Mouse (Mus musculus) c-Kit-negative CD71-positive TER-119-positive erythroid progenitor cells, embryonic 14.5 days (primary cell): ENCODE results near the gene Cideb.

Experiments used
- DNase-seq: peaks from one replicate; pipeline ENCODE4 v3.0.0-alpha.2; 2013; ENCODE audit warnings: low read depth, low spot score

The Cideb gene

DNA sequence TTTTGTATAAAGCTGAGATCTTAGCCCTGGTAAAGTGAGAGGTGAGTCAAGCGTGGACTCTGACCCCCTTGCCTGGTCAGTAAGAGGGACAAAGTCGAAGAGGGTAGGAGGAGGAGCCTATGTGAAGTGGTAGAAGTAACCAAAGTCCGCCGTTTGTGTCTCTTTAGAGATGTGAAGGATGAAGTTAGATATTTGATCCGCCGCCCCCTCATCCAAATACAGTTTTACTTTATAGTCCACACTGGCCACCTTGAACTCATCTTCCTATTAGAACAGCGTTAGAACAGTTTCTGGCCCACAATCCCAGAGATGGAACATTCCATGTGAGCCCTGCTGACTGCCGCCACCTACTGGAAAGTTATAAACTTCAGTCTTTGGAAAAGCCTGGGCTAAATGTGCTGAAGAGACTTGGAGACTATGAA lies at the start of gene Cideb:
Cideb (minus strand) TSS at position 96 of the 422 bp plus-strand sequence.
- DNase-seq: no peak

DNA sequence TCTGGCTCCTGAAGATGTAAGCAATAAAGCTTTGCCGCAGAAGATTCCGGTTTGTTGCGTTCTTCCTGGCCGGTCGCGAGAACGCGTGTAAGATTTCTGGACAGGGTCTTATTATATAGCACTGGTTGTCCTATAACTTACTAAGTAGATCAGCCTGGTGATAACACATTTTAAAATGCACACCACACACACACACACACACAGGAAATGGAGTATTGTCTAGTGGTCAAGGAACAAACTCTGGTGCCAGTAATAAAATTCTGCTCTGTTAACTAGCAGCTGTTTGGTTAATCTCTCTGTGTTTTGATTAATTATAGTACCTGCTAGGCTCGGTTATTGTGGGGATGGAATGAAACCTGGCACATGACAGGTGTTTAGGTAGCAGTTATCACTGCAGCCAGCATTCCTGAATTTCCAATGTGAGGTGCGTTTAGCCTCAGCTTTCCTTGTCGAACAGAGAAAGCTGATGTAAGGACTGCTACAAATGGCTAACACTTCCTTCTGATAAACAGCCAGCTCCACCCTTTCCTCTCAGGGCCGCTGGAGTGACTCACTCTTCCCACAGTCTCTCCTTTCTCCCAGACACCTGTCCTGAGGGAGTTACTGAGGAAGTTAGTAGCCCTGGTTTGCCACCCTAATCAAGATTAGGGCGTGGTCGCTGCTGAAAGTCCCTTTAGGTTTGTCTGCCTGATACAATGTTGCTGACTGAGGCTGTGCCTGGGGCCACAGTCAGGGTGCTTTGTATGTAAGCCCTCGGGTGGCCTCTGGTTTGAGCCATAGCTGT lies 37.3 kb upstream of the Cideb start:
- DNase-seq: no peak

DNA sequence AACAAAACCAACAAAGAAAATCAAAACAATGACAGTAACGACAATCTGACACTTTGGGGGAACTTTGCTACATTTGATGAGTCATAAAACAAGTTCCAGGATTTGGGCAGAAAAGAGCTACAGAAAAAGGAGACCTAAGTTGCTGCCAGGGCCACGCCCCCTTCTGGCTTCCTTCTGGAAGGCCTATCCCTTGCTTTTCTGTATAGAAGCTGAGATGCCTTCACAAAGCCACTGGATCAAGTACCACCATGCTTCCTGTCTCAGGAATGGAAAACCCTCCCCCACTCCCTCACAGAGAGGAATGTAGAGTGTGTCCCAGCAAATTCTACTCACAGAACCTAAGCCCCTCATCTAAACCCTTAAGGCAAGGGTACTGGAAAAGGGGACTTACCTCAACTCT lies 35.7 kb upstream of the Cideb start:
- DNase-seq: no peak

DNA sequence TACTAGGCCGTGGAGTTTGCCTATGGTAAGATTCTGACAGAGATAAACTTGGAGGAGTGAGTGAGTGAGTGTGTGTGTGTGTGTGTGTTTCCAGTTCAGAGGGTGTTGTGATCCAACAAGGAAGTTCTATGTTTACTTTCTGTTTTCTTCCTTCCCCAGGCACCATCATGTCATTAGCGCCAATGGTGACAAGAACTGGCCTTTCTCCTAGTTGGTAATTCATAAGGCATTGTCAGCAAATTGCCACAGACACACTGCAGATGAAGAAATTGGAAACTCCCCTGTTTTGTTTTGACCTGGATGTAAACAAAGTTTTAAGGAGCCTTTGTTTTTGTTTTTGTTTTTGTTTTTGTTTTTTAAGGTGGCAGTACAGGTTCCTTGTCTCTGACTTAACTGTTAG lies 35.2 kb upstream of the Cideb start:
- DNase-seq: no peak

- no peak for DNase-seq
These were observed 30.2 kb upstream of the Cideb start, which contains the start of gene Ripk3 for GRCm38 (mm10) chr14:55788256-55789050. Gene Ripk3, minus strand, starts transcription at chr14:55788865.

GRCm38 (mm10) chr14:55787731-55788130 lies 29.5 kb upstream of the Cideb start:
- DNase-seq: no peak

DNA sequence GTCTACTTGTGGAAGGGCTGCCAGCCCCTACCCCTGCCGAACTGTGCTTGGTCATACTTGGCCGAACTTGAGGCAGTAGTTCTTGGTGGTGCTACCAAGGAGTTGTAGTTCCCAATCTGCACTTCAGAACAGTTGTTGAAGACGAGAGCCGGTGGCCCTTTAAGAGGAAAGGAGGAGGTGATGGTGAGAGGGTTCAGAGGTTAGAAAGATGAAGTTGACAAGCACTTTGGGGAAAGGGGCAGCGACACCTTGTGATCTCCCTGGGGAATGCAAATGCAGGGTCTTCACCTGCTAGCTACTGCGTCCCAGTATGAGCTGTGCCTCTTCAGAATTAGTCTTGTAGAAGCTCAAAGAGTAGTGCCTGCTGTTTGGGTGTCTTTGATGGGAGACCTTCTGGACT lies 26.9 kb upstream of the Cideb start:
- DNase-seq: no peak

GRCm38 (mm10) chr14:55783958-55784235 lies 25.6 kb upstream of the Cideb start, which contains the start of gene Adcy4:
Gene Adcy4, minus strand, starts transcription at chr14:55784095.
- no peak for DNase-seq

- DNase-seq: no peak
These were observed 25.1 kb upstream of the Cideb start for GRCm38 (mm10) chr14:55783171-55783957.

DNA sequence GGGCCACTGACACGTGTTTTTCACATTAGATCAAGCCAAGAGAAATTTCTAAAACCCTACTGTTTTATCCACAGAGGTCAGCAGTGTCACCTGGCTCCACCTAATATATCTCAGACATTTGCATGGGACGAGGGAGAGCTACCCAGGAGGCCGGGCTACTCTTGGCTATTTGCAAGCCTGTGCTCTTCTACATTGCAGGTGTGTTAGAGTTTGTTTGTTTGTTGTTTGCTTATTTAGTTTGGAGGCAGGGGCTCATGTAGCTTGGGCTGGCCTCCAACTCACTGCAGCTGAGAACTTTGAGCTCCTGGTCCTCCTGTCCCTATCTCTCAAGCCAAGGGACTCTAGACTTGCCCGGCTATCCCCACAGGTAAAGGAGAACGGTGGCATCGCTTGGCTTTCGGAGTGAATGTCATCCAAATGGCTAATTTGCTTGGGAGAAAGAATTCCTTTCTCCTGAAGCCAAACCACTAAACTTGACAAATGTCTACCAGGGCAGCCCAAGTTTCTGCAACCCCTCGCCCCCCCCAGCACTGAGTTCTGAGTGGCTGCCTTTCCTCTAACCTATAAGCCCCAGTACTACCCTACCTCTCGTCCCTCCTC lies 24.2 kb upstream of the Cideb start:
- DNase-seq: no peak

GRCm38 (mm10) chr14:55781310-55781709 lies 23.1 kb upstream of the Cideb start:
- DNase-seq: no peak

GRCm38 (mm10) chr14:55780736-55781135 lies 22.5 kb upstream of the Cideb start:
- no peak for DNase-seq

GRCm38 (mm10) chr14:55779656-55780055 lies 21.4 kb upstream of the Cideb start:
- no peak for DNase-seq

DNA sequence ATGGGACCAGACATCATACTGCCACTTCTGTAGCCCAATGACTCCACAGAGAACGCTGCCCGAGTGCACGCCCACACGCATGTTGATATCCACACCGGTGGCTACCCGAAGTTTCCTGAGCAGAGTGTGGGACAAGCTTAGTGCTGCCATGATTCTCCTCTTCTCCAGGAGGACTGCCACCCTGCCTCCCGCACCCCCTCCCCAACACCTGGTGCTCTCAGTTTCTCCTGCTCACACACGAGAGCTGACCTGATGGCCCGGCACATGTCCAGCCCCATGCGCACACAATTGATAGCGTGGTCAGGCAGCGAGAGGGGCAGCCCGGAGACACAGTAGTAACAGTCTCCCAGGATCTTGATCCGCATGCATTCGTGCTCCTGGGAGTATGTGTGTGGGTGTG lies 20.4 kb upstream of the Cideb start:
- no peak for DNase-seq

- DNase-seq: no peak
These were observed 19.5 kb upstream of the Cideb start for GRCm38 (mm10) chr14:55777806-55778205.

GRCm38 (mm10) chr14:55777176-55777575 lies 18.9 kb upstream of the Cideb start:
- DNase-seq: no peak

DNA sequence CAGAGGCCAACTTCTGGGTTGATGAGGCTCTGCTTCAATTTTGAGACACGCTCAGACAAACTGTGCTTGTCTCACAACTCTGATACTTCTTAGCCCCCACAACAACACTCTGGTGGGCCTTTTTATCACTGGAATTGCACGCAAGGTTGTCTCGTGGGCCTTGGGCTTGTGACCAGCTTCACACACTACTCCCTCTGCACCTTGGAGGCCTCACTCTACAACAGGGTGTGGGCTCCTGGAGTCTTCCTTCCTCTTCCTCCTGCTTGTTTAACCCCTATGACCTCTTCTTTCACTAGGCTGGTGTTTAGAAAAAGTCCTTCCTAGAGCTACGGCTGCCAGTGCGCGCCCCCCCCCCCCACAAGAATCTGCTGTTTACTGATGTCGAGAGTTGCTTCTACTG lies 18.5 kb upstream of the Cideb start:
- DNase-seq: no peak

DNA sequence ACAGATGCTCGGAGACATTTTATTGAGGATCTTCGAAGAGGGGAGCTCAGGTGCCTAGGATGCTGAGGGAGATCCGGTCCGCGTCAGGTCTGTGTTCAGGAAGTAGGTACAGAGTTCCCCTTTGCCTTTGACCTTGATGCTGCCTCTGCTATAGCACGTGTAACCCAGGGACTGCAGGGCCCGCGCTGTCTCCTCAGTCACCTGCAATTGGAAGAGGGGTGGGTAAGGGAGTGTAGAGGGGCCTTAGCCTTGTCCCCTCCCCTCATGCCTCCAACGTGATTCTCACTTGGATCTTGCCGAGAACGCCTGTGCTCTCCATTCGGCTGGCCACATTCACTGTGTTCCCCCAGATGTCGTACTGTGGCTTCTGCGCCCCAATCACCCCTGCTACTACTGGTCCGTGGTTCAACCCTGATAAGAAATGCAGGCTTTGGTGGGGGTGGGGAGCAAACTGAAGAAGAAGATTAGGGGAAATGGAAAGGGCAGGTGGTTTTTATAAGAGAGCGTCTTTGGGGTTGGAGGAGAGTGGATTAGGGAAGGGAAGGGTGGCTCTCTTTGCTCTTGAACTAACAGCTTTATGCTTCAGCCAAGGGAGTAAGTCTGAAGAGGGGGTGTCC lies 10.9 kb upstream of the Cideb start:
- no peak for DNase-seq

- no peak for DNase-seq
These were observed 10.3 kb upstream of the Cideb start for GRCm38 (mm10) chr14:55768555-55768954.

DNA sequence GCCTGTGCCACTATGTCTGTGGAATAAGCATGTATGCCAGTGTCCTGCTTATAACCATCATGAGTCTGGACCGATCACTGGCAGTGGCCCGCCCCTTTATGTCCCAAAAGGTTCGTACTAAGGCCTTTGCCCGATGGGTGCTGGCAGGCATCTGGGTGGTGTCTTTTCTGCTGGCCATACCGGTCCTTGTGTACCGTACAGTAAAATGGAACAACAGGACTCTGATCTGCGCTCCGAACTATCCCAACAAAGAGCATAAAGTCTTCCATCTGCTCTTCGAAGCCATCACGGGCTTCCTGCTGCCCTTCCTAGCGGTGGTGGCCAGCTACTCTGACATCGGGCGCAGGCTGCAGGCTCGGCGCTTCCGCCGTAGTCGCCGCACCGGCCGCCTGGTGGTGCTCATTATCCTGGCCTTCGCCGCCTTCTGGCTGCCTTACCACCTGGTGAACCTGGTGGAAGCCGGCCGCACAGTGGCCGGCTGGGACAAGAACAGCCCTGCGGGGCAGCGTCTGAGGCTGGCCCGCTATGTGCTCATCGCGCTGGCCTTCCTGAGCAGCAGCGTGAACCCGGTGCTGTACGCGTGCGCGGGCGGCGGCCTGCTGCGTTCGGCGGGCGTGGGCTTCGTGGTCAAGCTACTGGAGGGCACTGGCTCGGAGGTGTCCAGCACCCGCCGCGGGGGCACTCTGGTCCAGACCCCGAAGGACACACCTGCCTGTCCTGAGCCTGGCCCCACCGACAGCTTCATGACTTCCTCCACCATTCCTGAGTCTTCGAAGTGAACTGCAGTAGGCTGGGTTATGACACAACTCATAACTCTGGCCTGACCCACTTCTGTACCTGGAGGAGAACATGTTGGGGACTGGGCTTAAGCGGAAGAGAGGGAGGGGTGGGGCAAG lies 9.5 kb upstream of the Cideb start:
- DNase-seq: no peak
